In the genomic region with DNA sequence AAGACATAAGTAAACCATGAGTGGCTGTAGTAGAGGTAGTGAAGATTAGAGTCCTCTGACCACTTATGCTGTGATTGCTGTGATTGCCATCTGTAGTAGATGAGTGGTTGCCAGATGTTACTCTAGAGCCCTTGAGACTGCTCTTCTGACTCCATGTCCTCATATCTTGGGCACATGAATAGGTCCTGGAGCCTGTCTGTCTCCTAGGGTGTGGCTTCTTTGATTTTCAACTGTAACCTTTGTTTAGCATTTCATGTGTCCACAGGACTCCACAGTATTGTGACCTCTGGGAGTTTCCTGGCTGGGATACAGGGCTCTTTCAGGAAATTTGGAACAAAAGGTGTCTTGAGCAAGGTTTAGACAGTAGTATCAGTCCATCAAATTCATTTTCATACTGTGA, we compare ENCODE assay signal across 20 mouse cellular contexts.
DNase-seq lines count a peak whose midpoint lies in the region; ATAC-seq and TF ChIP-seq lines count a peak whose summit lies in the region.
"Had no signal": no experiment of that assay in that cellular context is flagged by ENCODE, and none has a peak within 500 bp of the region (broad histone marks: within the 10 kb centered on the region; RNA-seq: fewer than 3 reads in every experiment).

No protein-coding gene starts in this region.

- peaks cover 13% of the 10 kb centered on the region for H3K4me1 ChIP-seq in heart, adult 2 months (ENCODE audit: control insufficient read depth, insufficient read depth, low read length)
- H3K4me1 ChIP-seq in kidney, adult 2 months (ENCODE audit: control insufficient read depth, insufficient read depth, low read length) = no peaks in the 10 kb centered on the region
- H3K4me1 ChIP-seq in midbrain, embryonic 11.5 days (ENCODE audit: control insufficient read depth, insufficient read depth, low read length) = no peaks in the 10 kb centered on the region
- no peaks in the 10 kb centered on the region for H3K4me1 ChIP-seq in midbrain, embryonic 14.5 days (ENCODE audit: control insufficient read depth, insufficient read depth, low read length)
- H3K4me1 ChIP-seq in embryonic fibroblast, embryonic 13.5 days (ENCODE audit: control insufficient read depth, insufficient read depth, low read length) = peaks cover 5% of the 10 kb centered on the region
- H3K4me1 ChIP-seq: forebrain, embryonic 13.5 days; hindbrain, embryonic 12.5 days had no signal

- H3K9ac ChIP-seq in heart, adult 2 months (ENCODE audit: low read depth, low read length) = no peak overlapping the region
- H3K9ac ChIP-seq in midbrain, embryonic 11.5 days (ENCODE audit: low read length) = no peak overlapping the region
- H3K9ac ChIP-seq in midbrain, embryonic 14.5 days (replicated peaks; ENCODE audit: low read length) = no peak overlapping the region
- H3K9ac ChIP-seq: embryonic facial prominence, embryonic 13.5 days; forebrain, embryonic 13.5 days; forebrain, postnatal 0 days; hindbrain, embryonic 12.5 days had no signal

- TF ChIP-seq POLR2A in heart, adult 2 months (IDR thresholded peaks at IDR 0.05; ENCODE audit: insufficient read depth, low read depth, low read length) = no peak
- TF ChIP-seq POLR2A in kidney, adult 2 months (IDR thresholded peaks at IDR 0.05; ENCODE audit: low read depth, low read length) = no peak
- no peak for TF ChIP-seq POLR2A in embryonic fibroblast, embryonic 13.5 days (IDR thresholded peaks at IDR 0.05; ENCODE audit: low read depth, low read length)

- peaks cover 36% of the 10 kb centered on the region for H3K36me3 ChIP-seq in heart, adult 2 months (ENCODE audit: control insufficient read depth, insufficient read depth, low read length)
- H3K36me3 ChIP-seq in kidney, adult 2 months (ENCODE audit: control insufficient read depth, insufficient read depth, low read length) = no peaks in the 10 kb centered on the region
- H3K36me3 ChIP-seq in midbrain, embryonic 11.5 days (ENCODE audit: control insufficient read depth, insufficient read depth, low read length) = no peaks in the 10 kb centered on the region
- H3K36me3 ChIP-seq in midbrain, embryonic 14.5 days (ENCODE audit: control insufficient read depth, insufficient read depth, low read length) = no peaks in the 10 kb centered on the region
- H3K36me3 ChIP-seq: embryonic facial prominence, embryonic 13.5 days; hindbrain, embryonic 12.5 days had no signal

- no peak overlapping the region for H3K4me2 ChIP-seq in midbrain, embryonic 11.5 days
- no peak overlapping the region for H3K4me2 ChIP-seq in midbrain, embryonic 14.5 days (ENCODE audit: low read length)
- H3K4me2 ChIP-seq: embryonic facial prominence, embryonic 13.5 days; forebrain, embryonic 13.5 days; hindbrain, embryonic 12.5 days had no signal

- H3K27ac ChIP-seq in heart, adult 2 months = peak overlapping the region; percentile 51
- no peak overlapping the region for H3K27ac ChIP-seq in kidney, adult 2 months (ENCODE audit: insufficient read depth, low read depth, low read length)
- no peak overlapping the region for H3K27ac ChIP-seq in midbrain, embryonic 11.5 days (ENCODE audit: low read depth, low read length)
- no peak overlapping the region for H3K27ac ChIP-seq in midbrain, embryonic 14.5 days (replicated peaks; ENCODE audit: low read depth, low read length)
- H3K27ac ChIP-seq in embryonic fibroblast, embryonic 13.5 days (ENCODE audit: insufficient read depth, low read length) = peak overlapping the region; percentile 18; the same call in 1 of the 2 replicates
- H3K27ac ChIP-seq: embryonic facial prominence, embryonic 13.5 days; forebrain, embryonic 13.5 days; hindbrain, embryonic 12.5 days; hindbrain, postnatal 0 days had no signal

- no peaks in the 10 kb centered on the region; the same call in 1 of the 2 replicates for H3K79me2 ChIP-seq in heart, adult 2 months (replicated peaks; ENCODE audit: control insufficient read depth, insufficient read depth, low read length)

- peaks cover 3% of the 10 kb centered on the region; the same call in 1 of the 2 replicates for H3K9me3 ChIP-seq in midbrain, embryonic 11.5 days (ENCODE audit: control insufficient read depth, low read length)
- H3K9me3 ChIP-seq in midbrain, embryonic 14.5 days (ENCODE audit: control insufficient read depth, low read length) = no peaks in the 10 kb centered on the region; the same call in 1 of the 2 replicates

- intact Hi-C loops in heart, adult 2 months (cut with DNase I) = no loop called here
- intact Hi-C loops in heart, postnatal 25 days (cut with DNase I) = no loop called here

- no peak for TF ChIP-seq CTCF in heart, adult 2 months (IDR thresholded peaks at IDR 0.05)
- TF ChIP-seq CTCF in kidney, adult 2 months (conservative IDR thresholded peaks at IDR 0.05; ENCODE audit: insufficient read depth, insufficient read length, low read depth, low read length) = no peak
- no peak for TF ChIP-seq CTCF in embryonic fibroblast, embryonic 13.5 days (IDR thresholded peaks at IDR 0.05; ENCODE audit: borderline replicate concordance, insufficient read depth, low read length)

- no peak for TF ChIP-seq EP300 in heart, adult 2 months (IDR thresholded peaks at IDR 0.05; ENCODE audit: insufficient read depth, low read depth, low read length)

- DNase-seq in heart, adult 2 months = peak in 1 of 2 experiments; percentile 13
- no peak for DNase-seq in heart, postnatal 25 days (ENCODE audit: low spot score)
- peak; percentile 30 for DNase-seq in kidney, adult 2 months
- DNase-seq in kidney, postnatal 25 days = no peak
- peak; percentile 28 for DNase-seq in midbrain, embryonic 11.5 days (ENCODE audit: low spot score, missing footprints)
- no peak for DNase-seq in midbrain, embryonic 14.5 days
- DNase-seq: adrenal gland, postnatal 14 days; cerebellum, adult 18-20 months; cerebellum, adult 9-11 months; cerebellum, postnatal 36 days; gastrocnemius, postnatal 25 days; heart, postnatal 36 days; kidney, adult 11 months had no signal

- no peak overlapping the region for H3K4me3 ChIP-seq in heart, adult 2 months
- H3K4me3 ChIP-seq in kidney, adult 2 months (ENCODE audit: insufficient read depth, low read depth, low read length) = no peak overlapping the region
- no peak overlapping the region for H3K4me3 ChIP-seq in midbrain, embryonic 11.5 days (ENCODE audit: low read depth, low read length)
- H3K4me3 ChIP-seq in midbrain, embryonic 14.5 days (replicated peaks; ENCODE audit: low read depth, low read length) = no peak overlapping the region
- no peak overlapping the region for H3K4me3 ChIP-seq in embryonic fibroblast, embryonic 13.5 days (ENCODE audit: insufficient read depth, low read length)
- H3K4me3 ChIP-seq: embryonic facial prominence, embryonic 13.5 days; forebrain, embryonic 13.5 days; hindbrain, embryonic 12.5 days had no signal

- no peak for ATAC-seq in midbrain, embryonic 11.5 days (ENCODE audit: low FRiP score)
- no peak for ATAC-seq in midbrain, embryonic 14.5 days (ENCODE audit: low FRiP score, low TSS enrichment)
- ATAC-seq in monocyte, adult 5-6 weeks (replicated peaks; ENCODE audit: insufficient number of reproducible peaks, low FRiP score, low TSS enrichment, poor library complexity, severe bottlenecking) = no peak
- ATAC-seq: forebrain, embryonic 13.5 days; hindbrain, postnatal 0 days had no signal

- H3K27me3 ChIP-seq in heart, adult 2 months (ENCODE audit: control insufficient read depth, insufficient read depth, low read length) = no peaks in the 10 kb centered on the region
- no peaks in the 10 kb centered on the region for H3K27me3 ChIP-seq in kidney, adult 2 months (replicated peaks; ENCODE audit: control insufficient read depth, insufficient read depth, low read length)
- no peaks in the 10 kb centered on the region for H3K27me3 ChIP-seq in midbrain, embryonic 11.5 days (ENCODE audit: control insufficient read depth, insufficient read depth, low read length)
- H3K27me3 ChIP-seq in midbrain, embryonic 14.5 days (ENCODE audit: control insufficient read depth, insufficient read depth, low read length) = no peaks in the 10 kb centered on the region
- H3K27me3 ChIP-seq: embryonic facial prominence, embryonic 13.5 days; forebrain, embryonic 13.5 days; hindbrain, embryonic 12.5 days had no signal

Comparison
In these comparisons a context has a peak if more than half of its experiments do, and no peak if none do; other contexts are left out.
1. DNase-seq: peak in kidney, adult 2 months (single experiment) and midbrain, embryonic 11.5 days (single experiment); none in heart, postnatal 25 days (single experiment), kidney, postnatal 25 days (0 of 2) and midbrain, embryonic 14.5 days (single experiment).
2. H3K27ac ChIP-seq: peak in heart, adult 2 months (single experiment) and embryonic fibroblast, embryonic 13.5 days (single experiment); none in kidney, adult 2 months (single experiment), midbrain, embryonic 11.5 days (single experiment) and midbrain, embryonic 14.5 days (single experiment).